Mouse (Mus musculus) neural tube, embryonic 14.5 days (tissue): ENCODE data around the gene Mark1. TPM values are rescaled to one million over a fixed set of nuclear protein-coding genes. Genes with fewer than 3 reads are reported as not detected.

Experiments used
- ATAC-seq: fragments of 200-750 bp; cut with Nextera tagmentation; 2 replicates; pipeline ENCODE4 v1.8.0; 2017; ENCODE audit warnings: low read depth, mild to moderate bottlenecking, moderate TSS enrichment, moderate library complexity
- H3K27ac ChIP-seq: fragments of 300-500 bp; sonication (generic); 2 replicates; pipeline ENCODE4 v1.5.1; 2014; ENCODE audit warnings: low read depth, mild to moderate bottlenecking, control low read depth, low read length, moderate library complexity, mixed read lengths
- H3K27me3 ChIP-seq: fragments of 300-500 bp; sonication (generic); 2 replicates; pipeline ENCODE4 v1.6.1; 2014; ENCODE audit warnings: low read length; ENCODE audit not compliant: control insufficient read depth, insufficient read depth
- H3K36me3 ChIP-seq: fragments of 300-500 bp; sonication (generic); 2 replicates; pipeline ENCODE4 v1.6.1; 2014; ENCODE audit warnings: low read length, mixed read lengths; ENCODE audit not compliant: control insufficient read depth, insufficient read depth
- H3K4me1 ChIP-seq: fragments of 300-500 bp; sonication (generic); 2 replicates; pipeline ENCODE4 v1.6.1; 2014; ENCODE audit warnings: low read length; ENCODE audit not compliant: control insufficient read depth, insufficient read depth
- H3K4me2 ChIP-seq: fragments of 300-500 bp; sonication (generic); 2 replicates; pipeline ENCODE4 v1.6.1; 2014; ENCODE audit warnings: mild to moderate bottlenecking, low read depth, low read length, control low read depth
- H3K4me3 ChIP-seq: fragments of 300-500 bp; sonication (generic); 2 replicates; pipeline ENCODE4 v1.5.1; 2014; ENCODE audit warnings: low read depth, low read length, control low read depth, mixed read lengths
- H3K9ac ChIP-seq: fragments of 300-500 bp; sonication (generic); replicated peaks from 2 replicates; pipeline ENCODE4 v1.6.1; 2014; ENCODE audit warnings: low read depth, mild to moderate bottlenecking, control low read depth, low read length, mixed read lengths
- H3K9me3 ChIP-seq: fragments of 300-500 bp; sonication (generic); 2 replicates; pipeline ENCODE4 v1.6.1; 2016; ENCODE audit warnings: low read length; ENCODE audit not compliant: control insufficient read depth
- WGBS: fragments of 180-500 bp; shearing (Covaris S2); extraction: QIAGEN DNeasy Blood & Tissue Kit; methylation state at CpG from one replicate; pipeline ENCODE4 v1.1.7; 2014; 5-methylcytosine and 5-hydroxymethylcytosine counted together
- polyA plus RNA-seq: library from polyadenylated mRNA; unstranded; fragments of >200 nt; fragmentation: Nextera tagmentation; extraction: Ambion mirVana; gene quantifications from 2 replicates; pipeline ENCODE4 v1.2.1, GENCODE M21; 2014

Gene Mark1
- polyA plus RNA-seq, 1 experiment from 2014 or later: 15.2 TPM

DNA sequence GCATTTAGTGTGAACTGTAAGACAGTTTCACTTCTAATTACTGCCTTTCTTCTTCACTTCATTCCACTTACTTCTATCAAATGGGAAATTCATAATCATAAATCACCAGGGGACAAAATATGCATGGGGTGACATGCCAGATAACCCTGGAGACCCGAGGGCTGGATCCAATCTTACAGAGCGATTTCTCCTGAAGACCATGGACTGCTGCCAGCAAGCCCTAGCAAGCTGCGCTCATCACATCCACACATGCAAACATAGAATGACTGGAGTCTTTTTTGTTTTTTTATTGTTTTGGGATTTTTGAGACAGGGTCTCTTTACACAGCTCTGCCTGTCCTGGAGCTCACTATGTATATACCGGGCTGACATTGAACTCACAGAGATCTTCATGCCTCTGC, 61.3 kb downstream of the Mark1 start:
- Histone ChIP-seq H3K27ac (no peak overlapping the region), H3K36me3 (0 out of 2 replicates have a peak, but pooled peaks cover 4% of the 10 kb centered on the region), H3K9me3 (no peaks in the 10 kb centered on the region), H3K4me3 (no peak overlapping the region), H3K4me1 (no peaks in the 10 kb centered on the region), H3K4me2 (no peak overlapping the region), H3K27me3 (no peaks in the 10 kb centered on the region), H3K9ac (no peak overlapping the region)
- 75% methylated on average over 4 of the region's 4 CpGs for WGBS
- no peak for ATAC-seq

DNA sequence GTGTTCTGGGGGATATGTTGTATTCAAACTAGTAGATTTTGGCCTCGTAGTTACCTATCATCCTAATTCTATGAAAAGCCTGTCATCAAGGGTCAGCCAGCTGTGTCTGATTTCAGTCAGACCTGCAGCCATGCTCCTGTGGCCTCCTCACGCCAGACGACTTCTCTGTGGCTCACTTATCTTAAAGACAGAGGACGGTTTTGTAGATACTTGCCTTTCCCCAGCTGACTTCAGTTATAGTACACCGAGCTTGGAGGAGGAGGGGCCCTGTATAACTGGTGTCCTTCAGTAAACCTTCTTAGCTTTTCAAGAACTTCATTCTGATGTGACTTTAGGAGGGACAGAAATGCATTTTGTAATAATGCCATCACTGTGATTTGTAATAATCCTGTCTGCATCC, 63.4 kb downstream of the Mark1 start:
- 81% methylated on average over 5 of the region's 5 CpGs for WGBS
- no peak overlapping the region for H3K4me3 ChIP-seq
- H3K4me1 ChIP-seq: no peaks in the 10 kb centered on the region
- H3K9me3 ChIP-seq: no peaks in the 10 kb centered on the region
- no peak overlapping the region for H3K9ac ChIP-seq
- H3K27me3 ChIP-seq: no peaks in the 10 kb centered on the region
- ATAC-seq: no peak
- no peak overlapping the region for H3K4me2 ChIP-seq
- no peak overlapping the region for H3K27ac ChIP-seq
- 0 out of 2 replicates have a peak, but pooled peaks cover 4% of the 10 kb centered on the region for H3K36me3 ChIP-seq

DNA sequence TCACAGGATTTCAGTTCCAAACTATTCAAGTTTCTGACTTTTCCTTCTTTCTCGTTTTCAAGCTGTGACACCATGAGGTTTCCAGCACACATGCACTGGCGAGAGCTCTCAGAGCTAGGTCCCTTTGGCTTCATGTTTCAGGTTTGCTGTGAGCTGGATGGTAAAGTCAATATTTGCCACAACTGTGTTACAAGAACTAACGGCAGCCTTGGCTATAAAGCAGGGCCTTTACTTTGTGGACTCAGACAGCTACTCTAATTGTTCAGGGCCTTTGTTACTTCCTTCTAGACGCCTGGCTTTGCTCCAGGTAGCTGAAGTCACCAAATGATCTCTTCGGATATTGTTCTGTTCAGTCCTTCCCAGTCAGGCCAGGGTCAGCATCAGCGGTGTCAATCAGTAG, 63.9 kb downstream of the Mark1 start:
- 0 out of 2 replicates have a peak, but pooled peaks cover 3% of the 10 kb centered on the region for H3K36me3 ChIP-seq
- ATAC-seq: no peak
- H3K27me3 ChIP-seq: no peaks in the 10 kb centered on the region
- no peaks in the 10 kb centered on the region for H3K9me3 ChIP-seq
- H3K4me1 ChIP-seq: no peaks in the 10 kb centered on the region
- no peak overlapping the region for H3K4me3 ChIP-seq
- H3K27ac ChIP-seq: no peak overlapping the region
- H3K4me2 ChIP-seq: no peak overlapping the region
- 60% methylated on average over 6 of the region's 6 CpGs for WGBS
- no peak overlapping the region for H3K9ac ChIP-seq

DNA sequence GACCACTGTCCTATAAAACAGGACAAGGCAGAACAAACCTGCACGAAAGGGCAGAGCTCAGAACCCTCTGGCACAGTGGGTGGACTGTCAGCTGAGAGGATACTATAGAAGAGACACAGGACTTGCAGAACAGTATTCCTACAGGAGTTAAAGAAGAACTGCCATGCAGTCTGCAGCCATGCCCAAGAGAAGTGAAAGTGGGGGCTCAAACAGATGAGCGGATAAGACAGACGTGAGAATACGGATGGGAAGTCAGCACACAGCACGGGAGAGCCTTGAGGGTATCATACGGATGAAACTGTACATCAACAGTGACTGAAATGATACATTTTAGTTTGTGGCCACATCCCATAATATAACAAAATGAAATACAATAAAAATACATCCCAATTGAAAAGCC, 68.3 kb downstream of the Mark1 start:
- Histone ChIP-seq H3K36me3 (peaks cover 5% of the 10 kb centered on the region), H3K9me3 (no peaks in the 10 kb centered on the region), H3K9ac (no peak overlapping the region), H3K27ac (no peak overlapping the region), H3K4me3 (no peak overlapping the region), H3K4me2 (no peak overlapping the region), H3K27me3 (no peaks in the 10 kb centered on the region), H3K4me1 (no peaks in the 10 kb centered on the region)
- WGBS: 79% methylated on average over 6 of the region's 6 CpGs
- no peak for ATAC-seq

DNA sequence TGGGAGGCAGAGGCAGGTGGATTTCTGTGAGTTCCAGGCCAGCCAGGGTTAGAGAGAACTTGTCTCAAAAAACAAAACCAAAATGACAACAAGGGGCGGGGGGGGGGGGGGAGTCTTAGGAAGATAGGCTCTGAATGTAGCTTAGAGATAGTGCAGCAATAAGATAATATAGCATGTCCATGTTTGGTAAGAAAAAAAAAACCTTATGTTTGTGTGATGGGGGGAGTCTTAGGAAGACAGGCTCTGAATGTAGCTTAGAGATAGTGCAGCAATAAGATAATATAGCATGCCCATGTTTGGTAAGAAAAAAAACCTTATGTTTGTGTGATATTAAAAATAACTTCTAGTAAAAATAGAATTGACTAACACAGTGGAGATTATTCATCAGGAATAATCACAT, 71.0 kb downstream of the Mark1 start:
- Histone ChIP-seq H3K4me3 (no peak overlapping the region), H3K27ac (no peak overlapping the region), H3K9ac (no peak overlapping the region), H3K36me3 (peaks cover 8% of the 10 kb centered on the region), H3K4me1 (no peaks in the 10 kb centered on the region), H3K27me3 (no peaks in the 10 kb centered on the region), H3K4me2 (no peak overlapping the region), H3K9me3 (no peaks in the 10 kb centered on the region)
- ATAC-seq: no peak
- WGBS: 100% methylated on average over 1 of the region's 1 CpGs

DNA sequence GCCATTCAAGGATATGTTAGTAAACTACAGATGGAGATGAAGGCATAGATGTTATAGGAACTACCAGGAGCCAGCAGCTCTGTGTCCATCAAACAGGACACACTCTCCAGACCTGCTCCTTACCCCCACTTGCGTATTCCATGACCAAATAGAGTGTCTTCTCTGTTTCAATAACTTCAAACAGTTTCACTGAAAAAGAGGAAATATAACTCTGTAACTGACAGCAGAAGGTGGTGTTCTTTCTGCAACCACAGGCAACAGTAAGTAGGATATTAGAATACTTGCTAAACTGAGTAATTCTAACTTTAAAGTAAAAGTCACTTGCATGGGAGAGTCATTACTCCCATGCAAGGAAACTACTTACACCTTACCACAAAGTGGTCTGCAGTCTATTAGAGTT, 71.5 kb downstream of the Mark1 start:
- no peaks in the 10 kb centered on the region for H3K4me1 ChIP-seq
- no peak overlapping the region for H3K27ac ChIP-seq
- 95% methylated on average over 1 of the region's 1 CpGs for WGBS
- H3K9ac ChIP-seq: no peak overlapping the region
- H3K9me3 ChIP-seq: no peaks in the 10 kb centered on the region
- ATAC-seq: no peak
- no peak overlapping the region for H3K4me2 ChIP-seq
- H3K36me3 ChIP-seq: peaks cover 12% of the 10 kb centered on the region
- H3K27me3 ChIP-seq: no peaks in the 10 kb centered on the region
- no peak overlapping the region for H3K4me3 ChIP-seq

DNA sequence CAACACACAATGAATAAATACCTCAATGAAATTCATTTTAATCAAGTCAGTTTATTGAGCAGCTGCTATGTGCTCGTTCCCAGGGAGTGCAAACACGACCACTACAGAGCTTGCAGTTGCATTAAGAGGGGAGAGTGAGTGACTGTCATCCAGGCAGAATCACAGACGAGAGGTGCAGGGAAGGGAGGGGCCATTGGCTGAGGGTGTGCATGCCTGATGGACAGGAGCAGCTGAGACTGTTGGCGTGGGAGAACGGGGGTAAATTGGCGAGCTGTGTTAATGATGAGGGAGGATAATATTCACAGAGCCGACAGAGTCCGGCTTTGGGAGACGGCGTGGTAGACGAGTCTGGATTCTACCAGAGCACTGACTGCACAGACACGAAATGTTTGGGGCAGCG, 76.5 kb downstream of the Mark1 start:
- H3K4me2 ChIP-seq: no peak overlapping the region
- no peak overlapping the region for H3K27ac ChIP-seq
- ATAC-seq: no peak
- H3K4me1 ChIP-seq: no peaks in the 10 kb centered on the region
- H3K4me3 ChIP-seq: no peak overlapping the region
- peaks cover 25% of the 10 kb centered on the region for H3K36me3 ChIP-seq
- no peaks in the 10 kb centered on the region for H3K27me3 ChIP-seq
- no peaks in the 10 kb centered on the region for H3K9me3 ChIP-seq
- WGBS: 87% methylated on average over 13 of the region's 13 CpGs
- no peak overlapping the region for H3K9ac ChIP-seq

DNA sequence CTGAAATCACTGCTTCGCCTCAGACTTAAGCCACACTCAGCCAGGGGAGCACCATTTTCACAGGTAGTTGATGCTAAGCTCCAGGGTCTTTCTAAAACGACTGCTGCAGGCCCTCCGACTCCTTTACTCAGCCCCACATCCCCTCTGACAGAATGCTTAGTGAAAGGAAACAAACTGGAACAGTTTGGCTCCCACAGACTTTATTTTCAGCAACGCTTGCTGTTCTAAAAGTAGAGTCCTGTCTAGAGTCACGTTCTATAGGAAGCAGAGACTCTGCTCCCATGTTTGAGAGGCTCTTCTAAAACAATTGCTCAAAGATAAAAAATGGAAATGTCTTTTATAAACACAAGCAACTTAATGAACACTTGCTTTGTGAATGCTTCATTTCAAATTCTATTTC, 79.3 kb downstream of the Mark1 start:
- Histone ChIP-seq H3K9ac (no peak overlapping the region), H3K9me3 (no peaks in the 10 kb centered on the region), H3K27me3 (no peaks in the 10 kb centered on the region), H3K27ac (no peak overlapping the region), H3K36me3 (peaks cover 22% of the 10 kb centered on the region), H3K4me2 (no peak overlapping the region), H3K4me1 (no peaks in the 10 kb centered on the region), H3K4me3 (no peak overlapping the region)
- ATAC-seq: no peak
- 87% methylated on average over 5 of the region's 5 CpGs for WGBS

DNA sequence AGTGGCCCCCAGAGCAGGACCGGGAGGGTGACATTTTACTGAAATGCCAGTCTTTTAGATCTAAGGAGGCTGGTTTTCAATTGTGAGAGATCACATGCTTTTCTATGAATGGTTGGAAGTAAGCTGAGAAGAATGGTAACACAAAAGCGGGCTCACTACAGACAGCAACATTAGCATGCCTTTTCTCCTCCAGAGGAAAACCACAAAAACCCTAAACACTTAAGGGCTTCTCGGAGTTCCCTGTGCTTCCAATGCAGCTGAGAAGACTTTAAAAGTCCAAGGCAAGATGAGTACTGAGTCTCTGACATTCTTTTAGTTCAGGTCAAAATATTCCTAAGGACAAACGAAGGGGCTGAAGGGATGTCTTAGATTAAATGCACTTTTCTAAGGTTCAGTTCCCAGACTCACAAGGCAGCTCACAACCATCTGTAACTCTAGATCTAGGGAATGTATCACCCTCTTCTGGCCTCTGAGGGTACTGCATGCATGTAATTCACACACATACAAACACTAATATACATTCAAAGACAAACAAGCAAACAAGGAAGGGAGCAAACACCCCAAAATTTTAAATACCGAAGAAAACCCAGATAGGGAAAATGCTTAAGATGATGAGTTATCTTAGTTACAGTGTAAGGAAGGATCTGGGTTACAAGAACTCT, 81.0 kb downstream of the Mark1 start:
- ATAC-seq: no peak
- Histone ChIP-seq H3K9me3 (no peaks in the 10 kb centered on the region), H3K9ac (no peak overlapping the region), H3K27ac (no peak overlapping the region), H3K27me3 (no peaks in the 10 kb centered on the region), H3K4me2 (no peak overlapping the region), H3K4me1 (no peaks in the 10 kb centered on the region), H3K4me3 (no peak overlapping the region), H3K36me3 (peaks cover 35% of the 10 kb centered on the region)
- 82% methylated on average over 5 of the region's 5 CpGs for WGBS
